Mouse (Mus musculus) cortical plate, adult 2 months (tissue): ENCODE results near the gene Mb.

Source experiments
- CTCF ChIP-seq: fragments of 200-500 bp; IDR thresholded peaks from 2 replicates; pipeline ENCODE4 v1.5.1; 2011; ENCODE audit warnings: mild to moderate bottlenecking, control low read depth, low read length; ENCODE audit not compliant: insufficient read depth; ENCODE audit errors: extremely low read depth
- POLR2A ChIP-seq: fragments of 200-500 bp; IDR thresholded peaks from 2 replicates; pipeline ENCODE4 v1.6.1; 2011; ENCODE audit warnings: mild to moderate bottlenecking, low read length, control low read depth; ENCODE audit not compliant: insufficient read depth; ENCODE audit errors: extremely low read depth

GRCm38 (mm10) chr15:77077906-77078305 lies 27.4 kb upstream of the Mb start:
- TF ChIP-seq POLR2A: no peak
- TF ChIP-seq CTCF: no peak
